Mouse (Mus musculus): Measurements from ENCODE around the gene Sncb.

GRCm38 (mm10) chr13:54738213-54738601 is 28.2 kb downstream of the Sncb start:
- TF ChIP-seq POLR2A (IDR thresholded peaks at IDR 0.05; ENCODE audit: low read depth, low read length) = no peak
- TF ChIP-seq CTCF (conservative IDR thresholded peaks at IDR 0.05; ENCODE audit: insufficient read depth, insufficient read length, low read depth, low read length) = no peak

Data from kidney, adult 2 months (tissue).